Mouse (Mus musculus): ENCODE data around the gene Cbll1.
"Not testable (repeated sequence)": the region's sequence is repeated elsewhere in the genome, so short reads cannot be mapped to it uniquely, and the experiment has no call there.

Gene Cbll1

GRCm38 (mm10) chr12:31498936-31499313 lies 491 bp downstream of the Cbll1 start:
- ATAC-seq (ENCODE audit: low TSS enrichment), result 0 out of 2 replicates have a peak, but pooled peaks have one; percentile 8

- no peak for ATAC-seq (ENCODE audit: low TSS enrichment)
Measured at GRCm38 (mm10) chr12:31486431-31486830, 13.0 kb downstream of the Cbll1 start.

DNA sequence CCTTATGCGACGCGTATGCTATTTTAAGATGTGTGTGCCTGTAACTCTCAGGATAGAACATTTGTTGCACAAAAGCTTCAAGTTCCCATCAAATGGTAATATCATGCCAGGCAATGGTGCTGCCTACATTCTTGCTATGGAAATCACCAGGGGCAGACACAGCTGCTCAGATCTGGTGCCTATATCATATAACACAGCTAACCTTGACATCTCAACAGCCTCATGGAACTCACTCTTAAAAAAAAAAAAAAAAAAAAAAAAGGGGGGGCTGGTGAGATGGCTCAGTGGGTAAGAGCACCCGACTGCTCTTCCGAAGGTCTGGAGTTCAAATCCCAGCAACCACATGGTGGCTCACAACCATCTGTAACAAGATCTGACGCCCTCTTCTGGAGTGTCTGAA lies 21.2 kb downstream of the Cbll1 start:
- not testable (repeated sequence) for ATAC-seq (ENCODE audit: low TSS enrichment)

GRCm38 (mm10) chr12:31462615-31463014 lies 36.8 kb downstream of the Cbll1 start:
- ATAC-seq (ENCODE audit: low TSS enrichment), result no peak

DNA sequence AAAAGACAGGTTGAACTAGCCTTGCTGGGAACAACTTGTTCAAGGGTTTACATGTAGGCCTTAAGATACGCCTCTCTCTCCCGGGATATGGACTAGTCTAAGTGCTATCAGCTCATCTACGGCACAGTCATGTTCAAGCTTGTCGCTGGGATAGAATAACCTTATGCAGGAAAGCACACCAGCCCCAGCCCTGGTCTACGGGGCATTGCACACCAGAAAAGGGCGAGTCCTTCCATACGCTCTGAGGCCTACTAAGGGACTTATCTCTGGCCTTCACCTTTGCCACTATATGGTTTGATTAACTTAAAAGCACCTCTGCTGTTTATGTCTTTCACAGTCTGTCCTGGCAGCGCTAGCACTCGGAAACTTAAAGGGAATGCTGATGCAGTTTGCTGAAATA lies 38.0 kb downstream of the Cbll1 start:
- no peak for ATAC-seq (ENCODE audit: low TSS enrichment)

DNA sequence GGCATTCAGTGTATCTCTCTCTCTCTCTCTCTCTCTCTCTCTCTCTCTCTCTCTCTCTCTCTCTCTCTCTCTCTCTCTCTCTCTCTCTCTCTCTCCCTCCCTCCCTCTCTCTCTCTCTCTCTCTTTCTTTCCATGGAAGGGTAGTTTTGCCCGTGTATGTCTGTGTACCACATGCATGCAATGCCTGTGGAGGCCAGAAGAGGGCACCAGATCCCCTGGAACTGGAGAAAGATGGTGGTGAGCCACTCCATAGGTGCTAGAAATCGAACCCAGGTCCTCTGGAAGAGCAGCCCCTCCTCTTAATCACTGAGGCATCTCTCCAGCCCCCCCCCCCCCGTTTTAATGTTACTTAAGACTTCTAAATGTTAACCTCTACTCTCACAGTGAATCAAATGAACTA lies 39.1 kb downstream of the Cbll1 start:
- not testable (repeated sequence) for ATAC-seq (ENCODE audit: low TSS enrichment)

- ATAC-seq (ENCODE audit: low TSS enrichment), result no peak
Measured at GRCm38 (mm10) chr12:31458474-31458873, 40.9 kb downstream of the Cbll1 start.

DNA sequence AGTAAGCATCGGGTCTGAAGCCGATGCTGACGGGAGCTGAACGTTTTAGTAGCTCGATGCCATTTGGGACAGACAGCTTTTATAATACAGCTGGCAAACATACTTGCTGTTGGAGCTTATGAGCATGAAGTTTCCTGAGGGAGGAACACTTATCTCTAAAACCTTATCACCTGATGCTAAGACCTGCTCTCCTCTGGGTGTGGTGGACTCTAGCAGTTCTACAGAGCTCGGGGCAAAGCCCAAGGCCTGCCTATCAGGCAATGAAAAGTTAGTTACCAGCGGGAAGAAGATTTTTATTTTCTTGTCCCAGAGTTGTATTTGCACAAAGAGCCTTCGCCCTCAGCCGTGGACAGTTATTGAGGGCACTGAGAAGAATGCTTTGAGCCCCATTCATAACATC lies 43.1 kb downstream of the Cbll1 start:
- no peak for ATAC-seq (ENCODE audit: low TSS enrichment)

DNA sequence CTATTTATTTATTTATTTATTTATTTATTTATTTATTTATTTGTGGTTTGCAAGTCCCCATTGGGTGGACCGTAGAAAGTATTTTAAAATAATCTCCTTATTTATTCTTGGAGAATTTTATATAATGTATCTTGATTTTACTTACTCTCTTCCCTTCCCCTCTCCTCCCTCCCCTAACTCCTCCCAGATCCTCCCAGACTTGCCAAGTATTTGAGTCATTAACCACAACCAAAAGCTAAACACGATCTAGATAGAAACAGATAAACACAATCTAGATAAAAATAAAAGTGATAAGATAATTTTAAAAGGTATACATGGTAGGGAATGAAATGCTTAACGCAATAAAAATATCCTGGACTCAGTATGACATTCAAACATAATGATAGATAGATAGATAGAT lies 50.1 kb downstream of the Cbll1 start:
- no peak for ATAC-seq (ENCODE audit: low TSS enrichment)

DNA sequence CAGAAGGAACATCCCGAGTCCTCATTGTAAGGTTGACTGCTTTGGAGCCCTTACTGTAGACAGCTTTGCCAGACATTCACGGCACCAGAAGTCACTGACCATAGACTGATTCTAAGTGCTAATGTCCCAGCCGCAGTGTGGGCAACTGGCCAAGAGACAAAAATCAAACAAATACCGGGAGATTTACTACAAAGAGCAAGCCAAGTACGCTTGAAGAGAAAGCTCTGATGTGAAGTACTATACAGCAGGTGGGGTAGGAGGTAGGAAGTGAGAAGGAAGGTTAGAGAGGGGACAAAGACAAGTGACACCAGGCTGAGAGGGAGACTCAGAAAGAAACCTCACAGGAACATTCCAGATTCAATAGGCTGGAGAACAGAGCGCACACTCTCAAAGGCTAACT lies 54.6 kb downstream of the Cbll1 start:
- no peak for ATAC-seq (ENCODE audit: low TSS enrichment)

DNA sequence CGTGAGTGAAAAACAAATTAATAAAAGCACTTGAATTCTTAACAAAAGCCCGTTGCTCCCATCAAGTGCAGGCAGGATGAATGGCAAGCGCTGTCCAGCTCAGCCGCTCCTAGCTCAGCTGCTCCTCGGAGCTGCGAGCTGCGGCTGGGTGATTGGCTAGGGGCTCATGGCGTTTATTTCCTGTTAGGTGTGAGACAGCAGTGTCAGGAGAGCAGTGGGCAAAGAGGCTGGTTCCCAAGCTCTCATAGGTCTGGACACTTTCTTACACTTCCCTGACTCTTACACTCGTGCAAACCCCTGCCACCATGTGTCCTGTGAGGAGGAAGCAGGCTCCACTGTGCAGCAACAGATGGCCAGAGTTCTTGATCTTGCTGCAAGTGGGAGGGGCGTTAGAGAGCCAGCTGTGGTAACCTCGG lies 55.3 kb downstream of the Cbll1 start:
- ATAC-seq (ENCODE audit: low TSS enrichment), result no peak

- ATAC-seq (ENCODE audit: low TSS enrichment), result no peak
Measured at GRCm38 (mm10) chr12:31439612-31440011, 59.8 kb downstream of the Cbll1 start.

DNA sequence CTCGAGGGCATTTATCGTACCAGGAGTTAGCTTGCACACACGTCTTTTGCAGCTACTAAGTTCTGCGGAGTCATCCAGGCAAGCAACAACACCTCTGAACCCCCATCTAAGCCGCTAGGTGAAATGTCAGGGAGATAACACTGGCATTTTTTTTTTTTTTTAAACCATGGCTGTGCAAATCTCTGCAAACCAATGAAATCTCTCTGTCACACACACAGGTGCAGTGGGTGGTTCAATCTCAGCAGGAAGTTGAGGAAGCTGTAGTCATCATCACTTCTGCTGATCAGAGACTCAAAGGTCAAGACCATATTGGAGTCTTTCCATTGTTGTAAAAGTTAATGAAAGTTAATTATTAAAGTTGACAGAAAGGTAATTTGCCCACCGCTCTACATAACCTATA lies 61.6 kb downstream of the Cbll1 start:
- no peak for ATAC-seq (ENCODE audit: low TSS enrichment)

Data from frontal cortex, adult (tissue).